Comparison of ENCODE assay signal across 11 mouse cellular contexts in the genomic region with DNA sequence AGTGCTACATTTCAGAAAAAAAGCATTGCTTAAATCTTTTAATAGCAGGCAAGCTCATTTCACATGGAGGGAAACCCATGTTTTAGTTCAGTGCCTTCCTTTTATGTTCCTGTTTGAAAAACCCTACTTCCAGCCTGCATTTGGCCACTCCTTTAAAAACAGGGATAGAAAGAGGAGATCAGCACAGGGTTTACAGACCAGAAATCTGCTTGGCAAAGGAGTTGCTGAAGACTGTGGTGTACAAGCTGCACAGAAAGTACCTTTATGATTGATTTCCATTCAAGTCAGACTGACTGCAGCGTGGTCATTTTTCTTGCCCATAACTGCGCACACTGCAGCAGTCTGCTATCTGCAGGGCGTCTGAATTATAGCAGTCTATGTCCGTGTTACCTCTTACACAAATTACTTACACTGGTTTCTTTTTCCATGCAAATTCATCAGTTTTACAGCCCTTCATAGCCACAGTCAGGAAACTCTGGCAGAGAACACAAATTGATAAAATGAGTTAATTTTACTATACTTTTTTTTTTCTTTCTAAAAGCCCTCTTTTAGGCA.
DNase-seq lines count a peak whose midpoint lies in the region; ATAC-seq and TF ChIP-seq lines count a peak whose summit lies in the region.
"Had no signal": no experiment of that assay in that cellular context is flagged by ENCODE, and none has a peak within 500 bp of the region (broad histone marks: within the 10 kb centered on the region; RNA-seq: fewer than 3 reads in every experiment).

No protein-coding gene starts in this region.

- no peak overlapping the region for H3K9ac ChIP-seq in heart, embryonic 15.5 days
- no peak overlapping the region for H3K9ac ChIP-seq in lung, embryonic 14.5 days
- H3K9ac ChIP-seq in forebrain, embryonic 13.5 days, result 0 out of 2 replicates have a peak overlapping the region, but pooled peaks have one; percentile 21
- no peak overlapping the region for H3K9ac ChIP-seq in midbrain, postnatal 0 days (replicated peaks; ENCODE audit: low read length, poor library complexity, severe bottlenecking)
- H3K9ac ChIP-seq: liver, embryonic 13.5 days had no signal

- H3K27ac ChIP-seq in heart, embryonic 15.5 days, result peak overlapping the region; percentile 69
- H3K27ac ChIP-seq in lung, embryonic 14.5 days (ENCODE audit: low read depth), result peak overlapping the region; percentile 22; the same call in 1 of the 2 replicates
- H3K27ac ChIP-seq in forebrain, embryonic 13.5 days, result peak overlapping the region; percentile 70
- 0 out of 2 replicates have a peak overlapping the region, but pooled peaks have one; percentile 12 for H3K27ac ChIP-seq in midbrain, postnatal 0 days (ENCODE audit: low read depth, low read length)
- H3K27ac ChIP-seq: heart, embryonic 10.5 days; liver, embryonic 13.5 days had no signal

- no peak overlapping the region for H3K4me3 ChIP-seq in heart, embryonic 15.5 days
- no peak overlapping the region for H3K4me3 ChIP-seq in lung, embryonic 14.5 days (ENCODE audit: low read depth, low read length)
- H3K4me3 ChIP-seq in forebrain, embryonic 13.5 days, result no peak overlapping the region
- H3K4me3 ChIP-seq in midbrain, postnatal 0 days (ENCODE audit: low read depth, low read length), result no peak overlapping the region
- H3K4me3 ChIP-seq: heart, embryonic 10.5 days; liver, embryonic 13.5 days had no signal

- intact Hi-C loops in left cerebral cortex, postnatal 36 days (cut with DNase I), result no loop called here

- H3K9me3 ChIP-seq in heart, embryonic 15.5 days (replicated peaks), result no peaks in the 10 kb centered on the region
- H3K9me3 ChIP-seq in lung, embryonic 14.5 days (ENCODE audit: low read depth, low read length), result no peaks in the 10 kb centered on the region
- no peaks in the 10 kb centered on the region for H3K9me3 ChIP-seq in forebrain, embryonic 13.5 days (replicated peaks)
- H3K9me3 ChIP-seq in midbrain, postnatal 0 days (ENCODE audit: low read length), result no peaks in the 10 kb centered on the region
- H3K9me3 ChIP-seq: heart, embryonic 10.5 days; liver, embryonic 13.5 days had no signal

- H3K4me1 ChIP-seq in heart, embryonic 15.5 days (replicated peaks), result peaks cover 21% of the 10 kb centered on the region
- H3K4me1 ChIP-seq in lung, embryonic 14.5 days (ENCODE audit: insufficient read depth), result peaks cover 9% of the 10 kb centered on the region; the same call in 1 of the 2 replicates
- H3K4me1 ChIP-seq in forebrain, embryonic 13.5 days, result peaks cover 45% of the 10 kb centered on the region
- peaks cover 3% of the 10 kb centered on the region; the same call in 1 of the 2 replicates for H3K4me1 ChIP-seq in midbrain, postnatal 0 days (ENCODE audit: insufficient read depth, low read length)

- no peaks in the 10 kb centered on the region for H3K27me3 ChIP-seq in heart, embryonic 15.5 days
- H3K27me3 ChIP-seq in lung, embryonic 14.5 days (ENCODE audit: insufficient read depth, low read length), result no peaks in the 10 kb centered on the region
- H3K27me3 ChIP-seq in forebrain, embryonic 13.5 days, result no peaks in the 10 kb centered on the region
- no peaks in the 10 kb centered on the region for H3K27me3 ChIP-seq in midbrain, postnatal 0 days (ENCODE audit: insufficient read depth, low read length)
- H3K27me3 ChIP-seq: liver, embryonic 13.5 days had no signal

- WGBS in heart, embryonic 15.5 days, result 60% methylated on average over 4 of the region's 4 CpGs
- WGBS in lung, embryonic 14.5 days, result 67% methylated on average over 4 of the region's 4 CpGs
- 35% methylated on average over 4 of the region's 4 CpGs for WGBS in forebrain, embryonic 13.5 days
- WGBS in midbrain, postnatal 0 days, result 30% methylated on average over 4 of the region's 4 CpGs

- TF ChIP-seq CTCF in lung, embryonic 14.5 days (IDR thresholded peaks at IDR 0.05; ENCODE audit: low read depth), result no peak
- peak; percentile 19 for TF ChIP-seq CTCF in midbrain, postnatal 0 days (IDR thresholded peaks at IDR 0.05)

- no peak overlapping the region for H3K4me2 ChIP-seq in heart, embryonic 15.5 days
- H3K4me2 ChIP-seq in lung, embryonic 14.5 days, result no peak overlapping the region
- no peak overlapping the region for H3K4me2 ChIP-seq in forebrain, embryonic 13.5 days
- no peak overlapping the region for H3K4me2 ChIP-seq in midbrain, postnatal 0 days (ENCODE audit: low read depth, low read length, poor library complexity, severe bottlenecking)
- H3K4me2 ChIP-seq: liver, embryonic 13.5 days had no signal

- no peak for ATAC-seq in heart, embryonic 15.5 days (replicated peaks; ENCODE audit: insufficient number of reproducible peaks, insufficient read depth, low FRiP score, low read depth)
- ATAC-seq in lung, embryonic 14.5 days (ENCODE audit: insufficient read depth), result no peak
- 0 out of 2 replicates have a peak, but pooled peaks have one; percentile 17 for ATAC-seq in forebrain, embryonic 13.5 days
- ATAC-seq in midbrain, postnatal 0 days (ENCODE audit: low FRiP score), result no peak

- no peak for DNase-seq in heart, adult 18-20 months
- no peak for DNase-seq in lung, embryonic 14.5 days
- no peak for DNase-seq in lung, postnatal 25 days (ENCODE audit: low spot score)
- no peak for DNase-seq in midbrain, postnatal 0 days (ENCODE audit: low spot score)
- no peak for DNase-seq in left cerebral cortex, postnatal 36 days (ENCODE audit: low spot score in 2 of 2)
- DNase-seq in cerebellum, adult 8-10 months, result no peak
- DNase-seq: liver, embryonic 13.5 days; spleen, adult 18-20 months had no signal

- no peaks in the 10 kb centered on the region; the same call in 1 of the 2 replicates for H3K36me3 ChIP-seq in heart, embryonic 15.5 days
- peaks cover 4% of the 10 kb centered on the region; the same call in 1 of the 2 replicates for H3K36me3 ChIP-seq in lung, embryonic 14.5 days (ENCODE audit: insufficient read depth)
- H3K36me3 ChIP-seq in forebrain, embryonic 13.5 days (ENCODE audit: poor library complexity, severe bottlenecking), result peaks cover 7% of the 10 kb centered on the region; the same call in 1 of the 2 replicates
- H3K36me3 ChIP-seq in midbrain, postnatal 0 days (ENCODE audit: insufficient read depth, low read length), result no peaks in the 10 kb centered on the region
- H3K36me3 ChIP-seq: heart, embryonic 10.5 days; liver, embryonic 13.5 days had no signal

Comparison
In these comparisons a context has a peak if more than half of its experiments do, and no peak if none do; other contexts are left out.
1. H3K27ac ChIP-seq: peak in every context shown above with its lines; median percentile 70 in forebrain, embryonic 13.5 days; 69 in heart, embryonic 15.5 days; 22 in lung, embryonic 14.5 days; 12 in midbrain, postnatal 0 days.